Comparison of ENCODE assay signal across 14 mouse cellular contexts in genomic region chr11:117422713-117423112, GRCm38 (mm10).
A peak's percentile ranks its signal among the peaks of the same experiment; 100 is the strongest.
DNase-seq lines count a peak whose midpoint lies in the region; ATAC-seq and TF ChIP-seq lines count a peak whose summit lies in the region.
"Had no signal": no experiment of that assay in that cellular context is flagged by ENCODE, and none has a peak within 500 bp of the region (broad histone marks: within the 10 kb centered on the region; RNA-seq: fewer than 3 reads in every experiment).

No protein-coding gene starts in this region.

- no peaks in the 10 kb centered on the region for H3K4me1 ChIP-seq in intestine, postnatal 0 days (replicated peaks; ENCODE audit: control insufficient read depth, insufficient read depth, low read length)
- H3K4me1 ChIP-seq in intestine, embryonic 16.5 days (ENCODE audit: control insufficient read depth, insufficient read depth, low read length), result peaks cover 8% of the 10 kb centered on the region
- no peaks in the 10 kb centered on the region for H3K4me1 ChIP-seq in lung, postnatal 0 days (ENCODE audit: insufficient read depth, low read depth, low read length)
- H3K4me1 ChIP-seq in E14TG2a.4 (replicated peaks; ENCODE audit: low read depth, low read length), result peaks cover 35% of the 10 kb centered on the region
- no peaks in the 10 kb centered on the region for H3K4me1 ChIP-seq in bone marrow macrophage, adult 2 months (ENCODE audit: control insufficient read depth, insufficient read depth, low read length)
- H3K4me1 ChIP-seq: hindbrain, embryonic 15.5 days had no signal

- TF ChIP-seq EP300 in lung, postnatal 0 days (IDR thresholded peaks at IDR 0.05), result no peak

- no peak for ATAC-seq in intestine, postnatal 0 days
- ATAC-seq in intestine, embryonic 16.5 days, result no peak
- ATAC-seq in lung, postnatal 0 days, result no peak

- no peaks in the 10 kb centered on the region for H3K36me3 ChIP-seq in intestine, postnatal 0 days (ENCODE audit: control insufficient read depth, insufficient read depth)
- H3K36me3 ChIP-seq in intestine, embryonic 16.5 days (ENCODE audit: control insufficient read depth, insufficient read depth, low read length), result no peaks in the 10 kb centered on the region
- no peaks in the 10 kb centered on the region for H3K36me3 ChIP-seq in lung, postnatal 0 days (ENCODE audit: insufficient read depth, low read length)
- no peaks in the 10 kb centered on the region for H3K36me3 ChIP-seq in E14TG2a.4 (ENCODE audit: insufficient read depth, low read length)
- H3K36me3 ChIP-seq: forebrain, embryonic 12.5 days; heart, embryonic 13.5 days; hindbrain, embryonic 15.5 days had no signal

- H3K4me2 ChIP-seq in intestine, postnatal 0 days (replicated peaks; ENCODE audit: low read depth), result no peak overlapping the region
- H3K4me2 ChIP-seq in intestine, embryonic 16.5 days (ENCODE audit: low read depth, low read length), result no peak overlapping the region
- no peak overlapping the region for H3K4me2 ChIP-seq in lung, postnatal 0 days (replicated peaks; ENCODE audit: low read depth, low read length)
- H3K4me2 ChIP-seq: forebrain, embryonic 12.5 days; heart, embryonic 13.5 days; hindbrain, embryonic 15.5 days had no signal

- no peak overlapping the region for H3K4me3 ChIP-seq in intestine, postnatal 0 days (ENCODE audit: low read depth, low read length)
- no peak overlapping the region for H3K4me3 ChIP-seq in intestine, embryonic 16.5 days (ENCODE audit: low read length)
- H3K4me3 ChIP-seq in lung, postnatal 0 days (ENCODE audit: low read depth, low read length), result no peak overlapping the region
- no peak overlapping the region for H3K4me3 ChIP-seq in E14TG2a.4 (replicated peaks; ENCODE audit: low read length)
- no peak overlapping the region for H3K4me3 ChIP-seq in bone marrow macrophage, adult 2 months (ENCODE audit: insufficient read depth, low read length)
- H3K4me3 ChIP-seq: forebrain, embryonic 12.5 days; heart, embryonic 13.5 days; hindbrain, embryonic 15.5 days; megakaryocyte, embryonic 14.5 days had no signal

- no peak for TF ChIP-seq POLR2A in bone marrow macrophage, adult 2 months (IDR thresholded peaks at IDR 0.05; ENCODE audit: borderline replicate concordance, low read depth, low read length)

- no peak overlapping the region for H3K9ac ChIP-seq in intestine, postnatal 0 days (ENCODE audit: low read depth, low read length)
- H3K9ac ChIP-seq in intestine, embryonic 16.5 days (ENCODE audit: low read depth, low read length), result no peak overlapping the region
- H3K9ac ChIP-seq in lung, postnatal 0 days (replicated peaks; ENCODE audit: low read depth), result no peak overlapping the region
- H3K9ac ChIP-seq: forebrain, embryonic 12.5 days; heart, embryonic 13.5 days; hindbrain, embryonic 15.5 days had no signal

- WGBS in intestine, postnatal 0 days, result 88% methylated on average over 6 of the region's 6 CpGs
- WGBS in intestine, embryonic 16.5 days, result 86% methylated on average over 6 of the region's 6 CpGs
- 85% methylated on average over 6 of the region's 6 CpGs for WGBS in lung, postnatal 0 days

- no peaks in the 10 kb centered on the region for H3K27me3 ChIP-seq in intestine, postnatal 0 days (replicated peaks; ENCODE audit: control insufficient read depth, insufficient read depth, low read length)
- no peaks in the 10 kb centered on the region; the same call in 1 of the 2 replicates for H3K27me3 ChIP-seq in intestine, embryonic 16.5 days (replicated peaks; ENCODE audit: control insufficient read depth, insufficient read depth, low read length)
- no peaks in the 10 kb centered on the region for H3K27me3 ChIP-seq in lung, postnatal 0 days (replicated peaks; ENCODE audit: insufficient read depth, low read length)
- H3K27me3 ChIP-seq in E14TG2a.4 (ENCODE audit: insufficient read depth, low read length), result peaks cover 6% of the 10 kb centered on the region; the same call in 1 of the 2 replicates

- H3K9me3 ChIP-seq in intestine, postnatal 0 days (ENCODE audit: control insufficient read depth), result no peaks in the 10 kb centered on the region
- H3K9me3 ChIP-seq in intestine, embryonic 16.5 days (ENCODE audit: control insufficient read depth, low read length), result no peaks in the 10 kb centered on the region
- no peaks in the 10 kb centered on the region for H3K9me3 ChIP-seq in lung, postnatal 0 days (ENCODE audit: low read length)
- no peaks in the 10 kb centered on the region for H3K9me3 ChIP-seq in E14TG2a.4 (ENCODE audit: low read length)
- H3K9me3 ChIP-seq: forebrain, embryonic 12.5 days; heart, embryonic 13.5 days; hindbrain, embryonic 15.5 days had no signal

- peak; percentile 37 for TF ChIP-seq CTCF in intestine, postnatal 0 days (IDR thresholded peaks at IDR 0.05; ENCODE audit: low read depth)
- peak; percentile 37 for TF ChIP-seq CTCF in lung, postnatal 0 days (IDR thresholded peaks at IDR 0.05)
- peak; percentile 96 for TF ChIP-seq CTCF in E14TG2a.4 (conservative IDR thresholded peaks at IDR 0.05; ENCODE audit: low read length)
- TF ChIP-seq CTCF in bone marrow macrophage, adult 2 months (IDR thresholded peaks at IDR 0.05; ENCODE audit: low read depth, low read length), result peak; percentile 58; the same call in 1 of the 2 replicates

- H3K27ac ChIP-seq in intestine, postnatal 0 days (ENCODE audit: low read depth, low read length), result no peak overlapping the region
- no peak overlapping the region for H3K27ac ChIP-seq in intestine, embryonic 16.5 days (ENCODE audit: low read length)
- H3K27ac ChIP-seq in lung, postnatal 0 days (ENCODE audit: low read length), result no peak overlapping the region
- H3K27ac ChIP-seq in bone marrow macrophage, adult 2 months (ENCODE audit: insufficient read depth, low read depth, low read length), result no peak overlapping the region
- H3K27ac ChIP-seq: forebrain, embryonic 12.5 days; heart, embryonic 13.5 days; hindbrain, embryonic 15.5 days had no signal

- no peak for DNase-seq in lung, postnatal 0 days (ENCODE audit: low spot score)
- no peak for DNase-seq in lung, postnatal 14 days
- no peak for DNase-seq in heart, postnatal 4 days
- DNase-seq in heart, adult 9 months (ENCODE audit: low spot score in 2 of 2), result no peak
- DNase-seq: cerebellum, adult 2 months; thymus, adult 2 months had no signal

Comparison
In these comparisons a context has a peak if more than half of its experiments do, and no peak if none do; other contexts are left out.
1. CTCF ChIP-seq: peak in every context shown above with its lines; median percentile 96 in E14TG2a.4; 58 in bone marrow macrophage, adult 2 months; 37 in intestine, postnatal 0 days; 37 in lung, postnatal 0 days.